Mouse (Mus musculus) NIH3T3 (cell line): ENCODE data around the gene Shisal1.
A peak's percentile ranks its signal among the peaks of the same experiment; 100 is the strongest.

Source experiments
- DNase-seq: peaks from one replicate; pipeline ENCODE4 v3.0.0-alpha.2; 2012; ENCODE audit warnings: low read depth

The Shisal1 gene

GRCm38 (mm10) chr15:84425733-84426132 lies 21.2 kb downstream of the Shisal1 start:
- DNase-seq, result no peak

DNA sequence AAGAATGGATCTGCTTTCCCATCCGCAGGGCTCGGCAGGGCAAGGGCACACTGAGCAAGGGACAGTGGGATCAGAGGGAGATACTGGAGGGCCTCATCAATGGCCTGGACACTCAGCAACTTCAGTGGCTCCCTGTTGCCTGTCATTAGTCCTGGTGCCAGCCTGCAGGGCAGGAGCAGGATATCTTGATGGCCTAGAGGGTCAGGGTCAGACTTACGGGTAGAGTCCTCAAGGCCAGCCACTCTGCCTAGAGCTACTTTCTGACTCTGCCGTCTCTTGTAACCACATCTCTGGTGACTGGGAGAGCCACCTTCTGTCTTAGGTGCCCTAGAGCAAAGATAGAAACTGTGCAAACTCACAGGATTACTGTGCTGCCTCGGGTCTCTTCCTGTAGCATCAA lies 23.1 kb downstream of the Shisal1 start:
- DNase-seq, result no peak

GRCm38 (mm10) chr15:84418266-84418610 lies 28.7 kb downstream of the Shisal1 start:
- DNase-seq, result no peak

DNA sequence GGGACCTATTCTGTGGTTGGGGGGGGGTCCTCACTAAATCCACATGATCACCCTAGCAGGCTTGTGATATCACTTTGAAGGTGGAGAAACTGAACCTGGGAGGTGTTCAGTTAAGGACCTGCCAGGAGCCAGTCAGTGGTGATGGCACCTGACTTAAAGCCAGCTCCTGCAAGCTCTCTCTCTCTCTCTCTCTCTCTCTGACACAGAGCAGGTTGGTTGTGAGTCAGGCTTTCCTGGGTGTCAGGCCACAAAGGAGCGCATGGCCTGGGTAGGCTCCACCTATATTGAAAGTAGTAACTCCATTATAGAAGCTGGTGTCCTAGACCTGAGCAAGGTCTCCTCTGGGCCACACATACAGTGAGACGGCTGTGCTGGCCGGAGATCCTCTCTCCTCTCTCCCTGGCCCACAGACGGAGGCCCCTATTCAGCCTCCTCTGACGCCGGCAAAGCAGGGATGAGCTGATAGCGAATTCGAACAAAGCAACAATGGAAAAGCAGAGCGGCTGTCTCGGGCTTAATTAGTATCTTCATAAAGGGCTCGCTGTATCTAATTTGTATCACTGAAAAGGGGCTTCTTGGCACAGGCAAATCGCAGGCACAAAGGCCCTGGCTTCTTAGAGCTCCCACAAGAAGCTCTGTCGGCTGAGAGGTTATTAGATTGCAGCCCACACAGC lies 29.2 kb downstream of the Shisal1 start:
- DNase-seq, result no peak

DNA sequence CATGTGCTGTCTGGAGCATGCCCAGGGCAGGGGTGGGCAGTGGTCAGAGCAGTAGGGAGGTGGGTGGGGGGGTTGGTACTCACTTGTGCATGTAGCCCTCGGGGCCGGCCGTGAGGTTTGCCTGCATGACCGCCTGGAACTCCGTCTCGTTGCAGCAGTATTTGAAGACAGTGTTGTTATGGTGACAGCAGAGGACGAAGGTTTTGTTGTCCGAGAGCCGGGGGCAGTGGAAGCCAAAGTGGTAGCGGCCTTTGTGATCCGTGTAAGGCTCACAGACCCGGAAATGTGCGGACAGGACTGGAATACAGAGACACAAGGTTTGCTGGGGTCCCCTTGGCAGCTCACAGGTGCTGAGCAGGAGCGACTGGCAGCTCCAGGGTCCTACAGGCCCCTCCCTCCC lies 29.9 kb downstream of the Shisal1 start:
- no peak for DNase-seq

DNA sequence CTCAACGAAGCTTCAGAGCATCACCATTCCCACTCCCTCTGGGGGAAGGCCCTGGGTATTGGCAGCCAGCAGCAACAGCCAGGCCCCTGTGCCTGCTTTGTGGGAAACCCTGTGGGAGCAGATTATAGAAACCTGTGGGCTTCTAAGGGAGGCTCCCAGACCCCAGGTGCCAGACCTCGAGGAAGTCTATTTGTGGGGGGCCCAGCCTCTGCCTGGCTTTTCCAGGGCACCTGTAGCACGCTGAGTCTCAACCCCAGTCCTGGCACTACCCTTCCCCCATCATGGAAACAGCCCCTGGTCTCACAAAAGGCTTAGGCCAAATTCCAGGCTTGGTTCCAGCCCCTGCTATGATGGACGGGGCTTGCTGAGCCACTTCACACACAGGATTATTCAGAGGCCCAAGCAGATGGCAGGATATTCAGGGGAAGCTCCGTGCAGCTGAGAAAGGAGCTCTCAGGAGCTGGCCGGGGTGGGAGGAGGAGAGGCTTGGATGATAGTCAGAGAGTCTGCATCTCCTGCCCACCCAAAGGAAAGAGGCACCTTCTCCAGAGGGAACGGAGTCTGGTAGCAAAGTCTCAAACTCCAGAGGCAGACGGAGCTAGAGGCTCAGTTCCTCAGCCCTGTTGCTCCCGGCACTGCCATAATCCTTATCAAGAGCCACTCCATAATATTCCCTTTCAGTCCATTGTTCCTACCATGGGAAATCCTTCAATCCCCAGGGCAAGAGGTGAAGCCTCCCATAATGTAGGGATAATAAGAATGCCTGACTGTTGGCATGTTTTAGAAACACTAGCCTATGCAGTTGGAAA lies 32.7 kb downstream of the Shisal1 start:
- peak; percentile 78 for DNase-seq

- DNase-seq, result peak; percentile 98
Measured at GRCm38 (mm10) chr15:84412409-84412808, 34.5 kb downstream of the Shisal1 start.

- peak; percentile 37 for DNase-seq
Measured at GRCm38 (mm10) chr15:84410052-84410451, 36.8 kb downstream of the Shisal1 start.

- no peak for DNase-seq
Measured at GRCm38 (mm10) chr15:84408576-84408975, 38.3 kb downstream of the Shisal1 start.

DNA sequence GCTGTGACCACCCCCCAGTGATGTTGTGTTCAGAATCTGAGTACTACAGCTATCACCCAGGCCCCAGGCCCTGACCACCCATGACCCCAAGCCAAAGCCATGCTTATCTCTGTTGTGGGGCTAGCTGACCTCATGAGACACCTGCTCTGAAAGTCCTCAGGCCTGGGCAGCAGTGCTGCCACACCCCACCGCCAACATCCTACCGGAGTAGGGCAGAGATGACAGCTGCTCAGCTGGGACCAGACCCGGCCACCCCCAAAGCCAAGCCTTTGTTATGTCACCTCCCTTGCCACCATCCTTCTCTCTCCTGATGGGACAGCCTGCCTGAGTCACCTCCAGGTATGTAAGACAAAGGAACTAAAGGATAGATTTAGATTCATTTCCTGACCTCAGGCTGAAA lies 41.1 kb downstream of the Shisal1 start:
- DNase-seq, result no peak

DNA sequence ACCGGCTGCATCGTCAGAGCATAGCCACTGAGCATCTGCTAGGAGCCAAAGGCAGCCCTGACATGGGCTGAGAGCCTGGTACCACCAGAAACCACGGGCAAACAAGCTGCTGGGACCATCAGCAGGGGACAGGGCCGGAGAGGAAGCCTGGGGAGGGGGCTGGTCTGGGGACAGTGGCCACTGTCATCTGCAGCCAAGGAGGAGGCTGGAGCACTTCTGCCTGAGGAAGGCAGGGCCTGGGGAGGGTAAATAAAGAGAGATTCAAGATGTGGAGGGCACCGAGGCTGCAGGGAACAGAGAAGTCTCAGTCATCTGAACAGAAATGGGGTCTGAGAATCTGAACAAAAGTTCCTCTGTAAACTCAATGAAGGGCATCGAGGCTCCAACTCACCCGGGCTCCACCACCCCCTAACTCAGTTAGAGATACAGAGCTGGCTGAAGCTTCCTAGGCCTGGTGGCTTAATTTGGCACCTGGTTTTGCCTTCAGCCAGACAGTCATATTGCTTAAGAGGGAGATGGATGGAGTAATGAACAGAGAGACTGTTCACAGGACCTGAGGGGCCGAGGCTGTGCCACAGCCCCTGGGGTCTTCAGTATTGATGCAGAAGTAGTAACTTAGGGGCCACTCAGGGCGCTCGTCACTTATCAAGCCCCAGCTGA lies 43.3 kb downstream of the Shisal1 start:
- no peak for DNase-seq

DNA sequence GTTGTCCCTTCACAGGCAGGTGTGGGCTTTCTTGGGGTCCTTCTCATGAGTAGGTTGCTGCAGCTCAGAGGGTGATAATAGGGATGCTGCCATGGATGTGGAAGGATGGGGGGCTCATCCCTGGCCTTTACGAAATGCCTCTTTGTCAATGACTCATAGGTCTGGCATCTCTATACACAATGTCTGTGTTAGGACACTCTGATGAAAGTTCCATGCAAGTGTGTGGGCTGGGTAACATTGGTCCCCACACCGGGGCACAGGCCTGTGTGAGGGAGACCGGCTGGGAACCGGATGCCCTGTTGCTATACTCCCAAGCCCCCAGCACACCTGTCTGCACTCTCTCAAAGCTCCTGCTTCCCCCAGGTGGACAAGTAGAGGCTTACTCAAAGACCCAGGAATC lies 48.3 kb downstream of the Shisal1 start:
- peak; percentile 29 for DNase-seq

DNA sequence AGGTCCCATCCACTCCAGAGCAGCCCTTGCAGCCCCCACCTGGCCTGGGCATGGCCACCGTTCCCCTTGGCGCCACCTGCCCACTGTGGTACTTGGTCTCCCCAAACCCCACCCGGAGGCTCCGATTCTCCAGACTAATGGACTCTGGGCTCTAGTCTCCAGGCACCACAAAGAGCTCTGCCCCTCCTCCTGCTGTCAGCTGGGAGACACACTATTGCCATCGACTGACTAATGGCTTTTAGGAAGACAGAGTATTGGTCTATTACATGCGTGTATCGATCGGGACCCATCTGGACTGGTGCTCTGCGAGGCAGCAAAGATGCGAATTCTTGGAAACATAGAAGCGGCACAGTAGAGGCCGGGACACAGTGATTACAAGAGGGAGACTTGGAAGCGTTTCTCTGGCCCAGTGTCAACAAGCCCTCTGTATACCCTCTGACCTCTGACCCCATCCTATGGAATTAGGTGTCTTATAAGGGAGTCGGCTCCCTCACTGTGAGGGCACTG lies 49.2 kb downstream of the Shisal1 start:
- DNase-seq, result no peak

DNA sequence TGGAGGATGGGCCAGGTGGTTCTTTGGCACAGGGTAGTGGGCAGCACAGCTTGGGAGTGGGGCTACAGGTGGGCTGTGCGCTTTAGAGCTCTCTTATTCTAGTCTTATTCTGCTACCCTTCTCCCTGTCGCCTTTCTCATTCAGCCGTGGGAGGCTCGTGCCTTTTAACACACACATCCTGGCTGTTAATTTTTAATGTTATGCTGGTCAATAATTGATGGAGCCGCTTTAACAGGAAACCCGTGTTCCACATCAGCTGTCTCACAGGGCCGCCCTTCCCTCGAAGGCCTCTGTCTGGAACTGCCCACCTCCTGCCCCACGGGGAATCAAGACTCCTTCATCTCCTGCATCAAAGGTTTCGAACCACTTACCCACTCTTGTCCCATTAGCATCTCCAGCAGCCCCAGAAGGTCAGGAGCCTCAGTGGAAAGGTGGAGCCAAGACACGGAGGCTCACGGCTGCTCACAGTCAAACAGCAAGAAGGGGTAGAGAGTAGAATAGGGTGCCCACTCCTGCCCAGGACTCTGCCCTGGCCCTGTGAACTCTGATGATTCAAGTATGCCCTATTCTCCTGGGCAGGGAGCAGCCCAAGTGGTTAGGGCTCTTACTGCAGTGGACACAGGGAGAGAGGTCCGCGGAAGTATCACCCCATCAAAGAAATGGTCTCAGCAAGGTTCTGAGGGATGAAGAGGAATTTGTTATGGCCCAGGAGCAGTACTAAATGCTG lies 51.4 kb downstream of the Shisal1 start:
- DNase-seq, result no peak

GRCm38 (mm10) chr15:84393341-84393740 lies 53.6 kb downstream of the Shisal1 start:
- no peak for DNase-seq

DNA sequence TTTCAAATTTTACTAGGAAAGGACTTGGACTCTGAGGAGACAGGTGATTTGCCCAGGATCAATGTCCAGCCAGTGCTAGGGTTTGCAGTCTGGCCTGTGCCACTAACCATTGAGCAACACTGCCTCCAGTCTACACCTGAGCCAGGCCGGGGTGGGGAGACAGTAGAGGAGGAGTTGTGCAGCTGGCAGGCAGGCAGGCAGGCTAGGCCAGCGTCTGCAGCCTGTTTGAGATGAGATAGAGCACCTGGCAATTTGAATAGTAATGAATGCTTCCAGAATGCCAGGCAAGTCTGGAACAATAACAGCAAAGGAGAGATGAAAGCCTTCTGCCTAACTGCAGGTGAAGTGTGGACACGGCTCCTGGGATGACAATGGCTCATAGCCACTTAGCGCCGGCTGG lies 54.1 kb downstream of the Shisal1 start:
- DNase-seq, result no peak

- no peak for DNase-seq
Measured at GRCm38 (mm10) chr15:84392131-84392530, 54.8 kb downstream of the Shisal1 start.

DNA sequence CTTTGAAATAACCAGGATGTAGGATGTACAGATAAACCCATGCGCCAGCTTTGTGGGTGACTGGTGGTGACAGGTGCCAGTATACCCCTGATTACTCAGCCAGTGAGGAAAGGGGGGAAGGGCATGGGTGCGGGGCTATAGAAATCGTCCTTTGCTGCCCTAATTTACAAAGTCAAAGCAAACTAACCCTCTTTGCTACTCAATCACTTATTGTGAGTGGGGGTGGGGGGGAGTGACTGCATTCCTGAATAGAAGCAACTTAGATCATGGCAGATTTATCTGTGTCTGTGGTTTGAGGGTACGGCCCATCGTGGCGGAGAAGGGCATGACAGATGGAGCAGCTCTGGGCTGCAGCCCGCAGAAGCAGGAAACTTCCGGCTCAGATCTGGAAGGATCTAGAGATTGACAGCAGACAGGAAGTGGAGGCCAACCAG lies 58.2 kb downstream of the Shisal1 start:
- no peak for DNase-seq

GRCm38 (mm10) chr15:84385995-84386565 lies 60.8 kb downstream of the Shisal1 start:
- no peak for DNase-seq

DNA sequence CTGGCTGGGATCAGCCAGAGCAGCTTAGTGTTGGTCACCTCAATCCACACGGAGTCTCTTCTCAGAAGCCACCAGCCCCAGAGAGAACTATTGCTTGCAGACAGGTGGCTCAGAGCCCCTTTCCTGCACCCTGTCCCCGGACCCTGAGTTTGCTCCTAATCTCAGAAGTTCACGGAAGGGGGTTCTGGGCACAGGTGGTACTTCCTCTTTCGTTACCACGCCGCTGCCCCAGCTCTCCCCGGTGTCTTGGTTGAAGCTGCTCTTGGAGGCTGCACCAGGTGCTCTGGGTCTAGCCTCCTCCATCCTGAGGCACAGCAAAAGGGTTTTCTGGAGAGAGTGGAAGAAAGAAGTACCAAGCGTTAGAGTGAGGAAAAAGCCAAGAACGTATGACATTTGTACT lies 62.8 kb downstream of the Shisal1 start:
- no peak for DNase-seq

- DNase-seq, result no peak
Measured at GRCm38 (mm10) chr15:84380181-84380580, 66.7 kb downstream of the Shisal1 start.

- no peak for DNase-seq
Measured at GRCm38 (mm10) chr15:84378734-84379133, 68.2 kb downstream of the Shisal1 start.
